Mouse (Mus musculus) hindbrain, embryonic 11.5 days (tissue): ENCODE results near the gene Tnfsf11. TPM values are rescaled to one million over a fixed set of nuclear protein-coding genes. Genes with fewer than 3 reads are reported as not detected.

ENCODE experiments used
- ATAC-seq: fragments of 200-750 bp; cut with Nextera tagmentation; 2 replicates; pipeline ENCODE4 v1.8.0; 2017; ENCODE audit warnings: mild to moderate bottlenecking, moderate TSS enrichment, moderate library complexity; ENCODE audit not compliant: low FRiP score
- DNase-seq: peaks from one replicate; pipeline ENCODE4 v3.0.0-alpha.2; 2015; ENCODE audit warnings: low spot score
- H3K27ac ChIP-seq: fragments of 300-500 bp; sonication (generic); 2 replicates; pipeline ENCODE4 v1.5.1; 2014; ENCODE audit warnings: mild to moderate bottlenecking, low read depth, low read length
- H3K27me3 ChIP-seq: fragments of 300-500 bp; sonication (generic); 2 replicates; pipeline ENCODE4 v1.6.1; 2014; ENCODE audit warnings: mild to moderate bottlenecking, low read length, moderate library complexity, mixed read lengths; ENCODE audit not compliant: control insufficient read depth, insufficient read depth
- H3K36me3 ChIP-seq: fragments of 300-500 bp; sonication (generic); 2 replicates; pipeline ENCODE4 v1.6.1; 2014; ENCODE audit warnings: mild to moderate bottlenecking, low read length, moderate library complexity, mixed read lengths; ENCODE audit not compliant: control insufficient read depth, insufficient read depth
- H3K4me1 ChIP-seq: fragments of 300-500 bp; sonication (generic); replicated peaks from 2 replicates; pipeline ENCODE4 v1.6.1; 2014; ENCODE audit warnings: low read length, mixed read lengths; ENCODE audit not compliant: control insufficient read depth, insufficient read depth
- H3K4me2 ChIP-seq: fragments of 300-500 bp; sonication (generic); replicated peaks from 2 replicates; pipeline ENCODE4 v1.6.1; 2014; ENCODE audit warnings: mild to moderate bottlenecking, low read depth, low read length
- H3K4me3 ChIP-seq: fragments of 300-500 bp; sonication (generic); 2 replicates; pipeline ENCODE4 v1.5.1; 2014; ENCODE audit warnings: low read depth, low read length
- H3K9ac ChIP-seq: fragments of 300-500 bp; sonication (generic); 2 replicates; pipeline ENCODE4 v1.6.1; 2014; ENCODE audit warnings: low read depth, low read length
- H3K9me3 ChIP-seq: fragments of 300-500 bp; sonication (generic); 2 replicates; pipeline ENCODE4 v1.6.1; 2016; ENCODE audit warnings: low read length; ENCODE audit not compliant: control insufficient read depth
- WGBS: fragments of 180-500 bp; shearing (Covaris S2); extraction: QIAGEN DNeasy Blood & Tissue Kit; methylation state at CpG from one replicate; pipeline ENCODE4 v1.1.7; 2014; 5-methylcytosine and 5-hydroxymethylcytosine counted together
- polyA plus RNA-seq: library from polyadenylated mRNA; unstranded; fragments of >200 nt; fragmentation: Nextera tagmentation; extraction: Ambion mirVana; gene quantifications from 2 replicates; pipeline ENCODE4 v1.2.1, GENCODE M21; 2014

Gene Tnfsf11
- polyA plus RNA-seq, 1 experiment from 2014 or later, result 0.08 TPM

- ATAC-seq (no peak), DNase-seq (no peak)
- no peaks in the 10 kb centered on the region for H3K9me3 ChIP-seq
- no peak overlapping the region for H3K27ac ChIP-seq
- no peak overlapping the region for H3K4me3 ChIP-seq
- H3K27me3 ChIP-seq, result no peaks in the 10 kb centered on the region
- no peaks in the 10 kb centered on the region for H3K4me1 ChIP-seq
- no peaks in the 10 kb centered on the region for H3K36me3 ChIP-seq
- H3K4me2 ChIP-seq, result no peak overlapping the region
- WGBS, result 77% methylated on average over 7 of the region's 7 CpGs
- no peak overlapping the region for H3K9ac ChIP-seq
These were observed 23.5 kb upstream of the Tnfsf11 start for GRCm38 (mm10) chr14:78331368-78331767.

GRCm38 (mm10) chr14:78330576-78331300, 22.9 kb upstream of the Tnfsf11 start:
- no peak for ATAC-seq
- H3K9ac ChIP-seq, result no peak overlapping the region

GRCm38 (mm10) chr14:78329765-78330451, 22.1 kb upstream of the Tnfsf11 start:
- no peak for ATAC-seq
- H3K36me3 ChIP-seq, result no peaks in the 10 kb centered on the region
- DNase-seq, result no peak
- no peak overlapping the region for H3K27ac ChIP-seq
- H3K4me3 ChIP-seq, result no peak overlapping the region
- H3K27me3 ChIP-seq, result no peaks in the 10 kb centered on the region
- no peaks in the 10 kb centered on the region for H3K9me3 ChIP-seq
- no peak overlapping the region for H3K9ac ChIP-seq
- WGBS, result 81% methylated on average over 8 of the region's 8 CpGs
- H3K4me2 ChIP-seq, result no peak overlapping the region
- H3K4me1 ChIP-seq, result no peaks in the 10 kb centered on the region

More at GRCm38 (mm10) chr14:78330576-78331300, 22.9 kb upstream of the Tnfsf11 start:
- Histone ChIP-seq H3K4me1 (no peaks in the 10 kb centered on the region), H3K27ac (no peak overlapping the region), H3K36me3 (no peaks in the 10 kb centered on the region), H3K4me2 (no peak overlapping the region), H3K4me3 (no peak overlapping the region), H3K9me3 (no peaks in the 10 kb centered on the region), H3K27me3 (no peaks in the 10 kb centered on the region)
- no peak for DNase-seq
- WGBS, result 52% methylated on average over 11 of the region's 11 CpGs

- no peak for DNase-seq
- no peak for ATAC-seq
- no peaks in the 10 kb centered on the region for H3K4me1 ChIP-seq
- H3K9ac ChIP-seq, result no peak overlapping the region
- no peaks in the 10 kb centered on the region for H3K36me3 ChIP-seq
- H3K9me3 ChIP-seq, result no peaks in the 10 kb centered on the region
- H3K4me2 ChIP-seq, result no peak overlapping the region
- no peaks in the 10 kb centered on the region for H3K27me3 ChIP-seq
- no peak overlapping the region for H3K4me3 ChIP-seq
- 82% methylated on average over 1 of the region's 1 CpGs for WGBS
- H3K27ac ChIP-seq, result no peak overlapping the region
These were observed 15.5 kb upstream of the Tnfsf11 start for GRCm38 (mm10) chr14:78323356-78323755.

- H3K27me3 ChIP-seq, result no peaks in the 10 kb centered on the region
- H3K4me3 ChIP-seq, result no peak overlapping the region
- H3K36me3 ChIP-seq, result no peaks in the 10 kb centered on the region
- H3K9ac ChIP-seq, result no peak overlapping the region
- WGBS, result 82% methylated on average over 9 of the region's 9 CpGs
- no peaks in the 10 kb centered on the region for H3K9me3 ChIP-seq
- H3K4me2 ChIP-seq, result no peak overlapping the region
- no peak overlapping the region for H3K27ac ChIP-seq
- H3K4me1 ChIP-seq, result no peaks in the 10 kb centered on the region
- DNase-seq (no peak), ATAC-seq (no peak)
These were observed 15.1 kb upstream of the Tnfsf11 start for GRCm38 (mm10) chr14:78322916-78323315.

- no peaks in the 10 kb centered on the region for H3K9me3 ChIP-seq
- DNase-seq, result no peak
- H3K4me2 ChIP-seq, result no peak overlapping the region
- ATAC-seq, result no peak
- H3K27me3 ChIP-seq, result no peaks in the 10 kb centered on the region
- no peak overlapping the region for H3K9ac ChIP-seq
- H3K27ac ChIP-seq, result no peak overlapping the region
- no peak overlapping the region for H3K4me3 ChIP-seq
- H3K4me1 ChIP-seq, result no peaks in the 10 kb centered on the region
- H3K36me3 ChIP-seq, result no peaks in the 10 kb centered on the region
- WGBS, result 90% methylated on average over 6 of the region's 6 CpGs
These were observed 12.4 kb upstream of the Tnfsf11 start for GRCm38 (mm10) chr14:78320248-78320647.

GRCm38 (mm10) chr14:78319580-78319979, 11.7 kb upstream of the Tnfsf11 start:
- DNase-seq (no peak), ATAC-seq (no peak)
- 80% methylated on average over 5 of the region's 5 CpGs for WGBS
- H3K9ac ChIP-seq, result no peak overlapping the region
- no peaks in the 10 kb centered on the region for H3K27me3 ChIP-seq
- H3K27ac ChIP-seq, result no peak overlapping the region
- no peaks in the 10 kb centered on the region for H3K4me1 ChIP-seq
- no peak overlapping the region for H3K4me3 ChIP-seq
- no peaks in the 10 kb centered on the region for H3K9me3 ChIP-seq
- no peak overlapping the region for H3K4me2 ChIP-seq
- no peaks in the 10 kb centered on the region for H3K36me3 ChIP-seq

GRCm38 (mm10) chr14:78319000-78319399, 11.2 kb upstream of the Tnfsf11 start:
- no peaks in the 10 kb centered on the region for H3K4me1 ChIP-seq
- no peak overlapping the region for H3K4me3 ChIP-seq
- H3K36me3 ChIP-seq, result no peaks in the 10 kb centered on the region
- no peak overlapping the region for H3K4me2 ChIP-seq
- ATAC-seq, result no peak
- 80% methylated on average over 3 of the region's 3 CpGs for WGBS
- no peaks in the 10 kb centered on the region for H3K9me3 ChIP-seq
- H3K27me3 ChIP-seq, result no peaks in the 10 kb centered on the region
- no peak for DNase-seq
- H3K27ac ChIP-seq, result no peak overlapping the region
- no peak overlapping the region for H3K9ac ChIP-seq

GRCm38 (mm10) chr14:78317623-78318022, 9.8 kb upstream of the Tnfsf11 start:
- no peaks in the 10 kb centered on the region for H3K36me3 ChIP-seq

More at GRCm38 (mm10) chr14:78317623-78318022, 9.8 kb upstream of the Tnfsf11 start:
- DNase-seq (no peak), ATAC-seq (no peak)
- Histone ChIP-seq H3K27me3 (no peaks in the 10 kb centered on the region), H3K4me2 (no peak overlapping the region), H3K4me3 (no peak overlapping the region), H3K9ac (no peak overlapping the region), H3K4me1 (no peaks in the 10 kb centered on the region), H3K9me3 (no peaks in the 10 kb centered on the region), H3K27ac (no peak overlapping the region)
- WGBS, result 87% methylated on average over 5 of the region's 5 CpGs
